20 mouse cellular contexts compared by ENCODE assay signal in genomic region chr1:180556899-180557298, GRCm38 (mm10).
"Had no signal": no experiment of that assay in that cellular context is flagged by ENCODE, and none has a peak within 500 bp of the region (broad histone marks: within the 10 kb centered on the region; RNA-seq: fewer than 3 reads in every experiment).

No protein-coding gene starts in this region.

- H3K36me3 ChIP-seq: limb, embryonic 10.5 days; limb, embryonic 13.5 days; midbrain, embryonic 10.5 days; neural tube, embryonic 12.5 days; neural tube, embryonic 15.5 days had no signal

- H3K27ac ChIP-seq: kidney, postnatal 0 days; layer of hippocampus, adult 2 months; limb, embryonic 10.5 days; limb, embryonic 13.5 days; liver, embryonic 14.5 days; midbrain, embryonic 10.5 days; neural tube, embryonic 12.5 days; neural tube, embryonic 15.5 days had no signal

- DNase-seq: kidney, adult 18-20 months; kidney, adult 9 months; kidney, postnatal 25 days; layer of hippocampus, adult 9-11 months; liver, postnatal 0 days; lung, embryonic 14.5 days; midbrain, embryonic 14.5 days; retina, postnatal 1 day; thymus, adult 18-20 months; thymus, postnatal 36 days had no signal

- H3K4me1 ChIP-seq: neural tube, embryonic 12.5 days had no signal

- H3K9me3 ChIP-seq: limb, embryonic 10.5 days; limb, embryonic 13.5 days; megakaryocyte, embryonic 14.5 days; midbrain, embryonic 10.5 days; neural tube, embryonic 12.5 days; neural tube, embryonic 15.5 days had no signal

- H3K9ac ChIP-seq: limb, embryonic 13.5 days; liver, embryonic 14.5 days; liver, postnatal 0 days; lung, embryonic 14.5 days; neural tube, embryonic 12.5 days; neural tube, embryonic 15.5 days had no signal

- H3K27me3 ChIP-seq: limb, embryonic 13.5 days; neural tube, embryonic 15.5 days had no signal

- ATAC-seq: liver, postnatal 0 days; lung, postnatal 0 days had no signal

- H3K4me3 ChIP-seq: layer of hippocampus, adult 2 months; limb, embryonic 10.5 days; limb, embryonic 13.5 days; megakaryocyte, embryonic 14.5 days; midbrain, embryonic 10.5 days; neural tube, embryonic 12.5 days; neural tube, embryonic 15.5 days had no signal

- H3K4me2 ChIP-seq: limb, embryonic 13.5 days; lung, embryonic 14.5 days; neural tube, embryonic 12.5 days; neural tube, embryonic 15.5 days had no signal
